Mouse (Mus musculus) urinary bladder, adult 2 months (tissue): ENCODE results near the gene Tubb2a. TPM values are rescaled to one million over a fixed set of nuclear protein-coding genes. Genes with fewer than 3 reads are reported as not detected.
A peak's percentile ranks its signal among the peaks of the same experiment; 100 is the strongest.

Experiments
- DNase-seq: peaks from one replicate; pipeline ENCODE4 v3.0.0; 2022; ENCODE audit warnings: low spot score
- polyA plus RNA-seq: library from polyadenylated mRNA; depleted of rRNA; stranded (reverse); fragments of >200 nt; gene quantifications from 2 replicates; pipeline ENCODE4 v1.2.3, GENCODE M21; 2012; rRNA removed

Tubb2a gene
- 140 and 213 TPM in 2 replicates for polyA plus RNA-seq

DNA sequence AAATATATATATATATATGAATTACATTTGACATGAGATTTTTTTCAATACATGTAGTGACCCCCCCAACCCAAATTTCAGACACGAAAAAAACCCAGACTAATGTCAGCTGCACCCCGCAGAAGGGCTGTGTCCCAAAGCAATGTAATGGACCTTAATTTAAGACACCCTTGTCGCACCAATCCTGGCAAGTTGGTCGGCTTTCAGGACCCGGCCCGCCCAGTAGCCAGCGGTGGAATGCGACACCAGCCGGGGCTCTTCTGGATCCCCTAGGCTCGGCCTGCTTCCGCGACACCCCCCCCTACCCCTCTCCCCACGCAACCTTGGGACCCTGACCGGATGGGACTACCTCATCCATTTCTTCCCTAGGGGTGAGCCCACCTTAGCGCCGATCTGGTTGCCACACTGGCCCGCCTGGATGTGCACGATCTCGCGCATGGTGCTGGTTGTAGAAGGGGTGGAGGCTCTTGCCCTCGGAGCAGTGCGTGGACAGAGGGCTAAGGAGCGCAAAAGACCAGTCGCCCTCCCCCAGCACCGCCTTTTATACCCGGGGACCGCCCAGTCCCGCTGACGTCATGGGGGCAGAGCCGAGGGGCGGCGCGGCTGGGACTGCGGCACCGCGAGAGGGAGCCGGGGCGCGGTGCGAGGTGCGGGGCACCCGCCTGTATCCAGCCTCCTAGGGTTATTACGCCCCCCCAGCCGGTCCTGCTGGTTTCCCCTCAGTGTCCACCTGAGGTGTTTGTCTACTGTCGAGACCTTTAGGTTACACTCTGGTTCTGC lies at the start of gene Tubb2a:
Gene Tubb2a, minus strand, starts transcription at position 516 of the 780 bp plus-strand sequence.
- DNase-seq, result peak; percentile 96

DNA sequence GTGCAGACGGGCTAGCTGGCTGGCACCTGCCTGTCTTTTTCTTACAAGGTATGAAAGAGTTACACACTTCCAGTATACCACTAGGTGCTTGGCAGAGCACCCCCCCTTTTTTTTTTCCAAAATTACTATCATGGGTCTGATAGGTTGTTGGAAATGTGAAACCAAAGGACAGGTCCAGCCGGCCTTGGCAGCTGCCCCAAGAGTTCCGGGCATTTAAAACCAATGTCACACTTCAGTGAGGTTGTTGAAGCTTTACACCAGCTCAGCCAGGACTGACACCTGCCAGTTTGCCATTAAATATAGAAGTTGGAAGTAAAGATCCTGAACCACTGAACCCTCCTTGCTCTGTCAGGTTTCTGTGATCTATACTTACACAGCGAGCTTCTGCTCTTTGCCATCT lies 47.9 kb upstream of the Tubb2a start:
- DNase-seq, result no peak

DNA sequence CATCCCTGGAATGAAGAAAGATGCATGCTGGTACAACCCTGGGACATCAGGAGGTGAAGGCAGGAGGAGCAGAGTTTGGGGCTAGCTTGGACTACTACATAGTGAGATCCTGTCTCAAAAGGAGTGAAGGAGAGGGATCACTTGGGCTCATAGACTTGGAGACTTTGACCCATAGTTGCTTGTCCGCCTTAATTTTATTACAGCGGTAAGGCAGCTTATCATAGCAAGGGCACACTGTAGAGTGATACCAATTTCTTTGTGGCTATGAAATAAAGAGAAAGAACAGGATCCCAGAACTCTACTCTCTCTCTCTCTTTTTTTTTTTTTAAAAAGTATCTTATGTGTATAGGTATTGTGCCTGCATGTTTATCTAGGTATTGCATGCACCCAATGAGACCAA lies 42.7 kb upstream of the Tubb2a start:
- DNase-seq, result no peak

DNA sequence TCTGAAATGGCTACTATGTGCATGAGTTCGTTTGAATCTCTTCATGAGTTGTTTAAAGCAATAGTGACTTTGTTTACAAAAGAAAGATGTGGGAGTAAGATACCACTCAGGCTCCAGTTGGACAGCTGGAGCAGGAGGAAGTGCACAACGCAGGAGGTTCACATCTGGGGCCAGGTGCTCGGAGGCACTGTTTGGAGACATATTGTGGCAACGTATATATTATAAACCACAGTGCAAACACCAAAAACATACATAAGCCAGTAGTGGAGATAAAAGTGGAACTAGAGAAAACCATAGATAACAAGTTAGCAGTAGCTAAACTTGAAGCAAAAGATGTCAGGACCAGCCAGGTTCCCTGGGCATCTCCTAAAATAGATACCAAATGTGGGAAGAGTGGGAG lies 41.6 kb upstream of the Tubb2a start:
- no peak for DNase-seq

DNA sequence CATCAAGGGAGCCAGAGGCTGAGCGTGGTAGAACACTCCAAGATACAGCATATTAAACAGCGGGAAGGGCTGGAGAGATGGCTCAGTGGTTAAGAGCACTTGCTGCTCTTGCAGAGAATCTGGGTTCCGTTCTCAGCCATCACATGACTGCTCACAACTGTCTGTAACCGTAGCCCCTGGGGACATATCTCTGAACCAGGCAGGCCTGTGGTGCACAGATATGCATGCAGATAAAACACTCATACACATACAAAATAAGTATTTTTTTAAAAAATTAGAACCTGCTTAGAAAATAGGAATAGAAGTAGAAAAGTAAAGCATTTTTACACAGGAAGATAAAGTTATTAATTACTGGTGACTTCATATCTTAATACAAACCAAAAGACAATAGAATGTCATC lies 41.0 kb upstream of the Tubb2a start:
- DNase-seq, result no peak

DNA sequence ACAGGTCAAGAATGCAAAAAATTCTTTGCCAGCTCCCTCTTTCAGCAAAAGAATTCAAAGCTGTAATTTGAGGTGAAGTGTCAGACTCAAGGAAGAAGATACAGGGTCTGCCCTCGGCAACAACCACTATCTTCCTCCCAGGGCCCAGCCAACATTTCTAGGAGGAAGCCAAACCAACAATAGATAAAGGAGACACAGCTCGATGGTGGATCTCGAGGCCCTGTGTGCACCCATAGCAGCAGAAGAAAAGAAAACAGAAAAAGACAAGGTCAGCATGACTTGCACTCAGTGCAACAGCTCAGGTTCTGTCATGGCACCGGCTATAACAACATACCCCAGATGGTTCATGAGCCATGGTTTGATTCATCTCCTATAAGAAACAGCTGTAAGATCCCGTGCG lies 38.7 kb upstream of the Tubb2a start:
- no peak for DNase-seq

DNA sequence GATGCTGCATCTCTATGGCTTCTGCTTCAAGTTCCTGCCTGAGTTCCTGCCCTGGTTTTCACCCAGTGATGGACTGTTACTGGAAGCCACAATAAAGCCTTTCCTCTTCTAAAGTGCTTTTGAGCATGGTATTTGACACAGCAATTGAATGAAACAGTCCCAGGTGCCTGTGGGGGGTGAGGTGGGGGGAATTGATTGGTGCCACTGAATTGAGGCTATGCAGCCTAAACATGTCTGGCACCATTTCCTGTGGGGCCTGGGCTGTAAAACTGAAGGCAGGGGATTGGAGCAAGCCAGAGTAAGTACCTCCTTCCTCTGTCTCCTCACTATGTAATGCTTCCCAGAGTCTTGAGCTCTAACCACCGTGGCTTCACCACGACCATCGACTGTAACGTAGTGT lies 36.8 kb upstream of the Tubb2a start:
- DNase-seq, result no peak

DNA sequence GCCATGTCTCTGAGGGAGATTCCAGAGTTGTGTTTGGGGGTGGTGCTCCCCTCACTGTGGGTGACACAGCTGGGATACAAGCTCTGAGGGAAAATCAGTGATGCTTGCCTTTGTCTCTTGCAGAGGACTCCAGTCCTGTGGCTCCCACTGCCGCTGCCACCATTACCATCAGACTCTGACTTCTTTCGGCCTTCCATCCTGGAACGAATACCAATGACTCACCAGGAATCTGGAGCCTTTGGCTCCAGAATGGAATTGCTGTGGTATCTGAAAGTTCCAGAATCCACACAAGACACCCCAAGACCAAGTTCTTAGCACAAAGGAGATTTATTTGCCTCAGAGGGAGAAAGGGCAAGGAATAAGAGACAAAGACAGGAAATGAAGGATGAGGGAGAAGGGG lies 35.3 kb upstream of the Tubb2a start:
- no peak for DNase-seq

DNA sequence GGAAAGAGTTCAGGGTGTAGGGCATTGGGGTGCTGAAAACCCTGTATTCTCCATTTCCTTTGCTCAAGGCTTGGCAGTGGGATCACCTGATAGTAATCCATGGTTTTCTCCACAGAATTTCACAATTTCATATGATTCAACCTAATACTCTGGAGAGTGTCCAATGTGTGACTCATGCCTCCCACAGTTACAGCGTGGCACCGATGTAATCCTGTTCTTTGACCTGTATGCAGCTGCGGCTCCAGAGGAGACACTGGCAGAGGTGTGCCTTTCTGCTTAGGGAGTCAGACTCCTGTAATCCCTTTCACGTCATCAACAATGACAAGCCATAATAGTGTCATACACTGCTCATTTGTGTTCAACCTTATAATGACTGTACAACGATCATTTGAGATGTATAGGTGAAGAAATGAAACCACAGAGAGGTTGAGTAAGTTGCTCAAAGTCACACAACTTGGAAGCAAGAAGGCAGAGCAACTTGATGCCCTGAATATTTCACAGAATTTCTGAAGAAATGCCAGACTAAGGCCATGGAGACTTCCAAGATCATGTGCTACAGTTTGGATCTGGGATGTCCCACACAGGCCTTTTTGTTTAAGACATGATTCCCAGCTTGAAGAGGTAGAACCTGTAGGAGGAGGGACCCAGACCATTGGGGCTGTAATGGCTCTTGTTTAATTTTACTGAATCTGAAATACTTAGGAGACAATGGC lies 34.7 kb upstream of the Tubb2a start:
- DNase-seq, result no peak

DNA sequence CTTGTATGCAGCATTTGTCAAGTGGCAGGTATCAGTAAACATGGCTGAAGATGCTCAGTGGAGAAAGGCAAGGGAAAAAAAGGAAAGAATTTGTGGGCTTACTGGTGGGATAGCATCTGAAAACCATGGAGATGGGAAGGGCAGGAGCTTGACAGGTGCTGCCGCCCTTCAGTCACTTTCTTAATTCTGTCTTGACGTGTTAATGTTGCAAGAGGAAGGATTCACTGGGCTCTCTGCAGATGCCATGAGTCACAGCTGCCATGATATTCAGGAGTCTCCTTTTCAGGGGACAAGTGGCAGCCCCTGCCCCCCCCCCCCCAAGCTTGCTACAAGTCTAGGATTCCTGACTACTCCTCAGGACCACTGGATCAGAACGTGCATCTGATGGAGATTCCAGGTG lies 34.1 kb upstream of the Tubb2a start:
- DNase-seq, result no peak

DNA sequence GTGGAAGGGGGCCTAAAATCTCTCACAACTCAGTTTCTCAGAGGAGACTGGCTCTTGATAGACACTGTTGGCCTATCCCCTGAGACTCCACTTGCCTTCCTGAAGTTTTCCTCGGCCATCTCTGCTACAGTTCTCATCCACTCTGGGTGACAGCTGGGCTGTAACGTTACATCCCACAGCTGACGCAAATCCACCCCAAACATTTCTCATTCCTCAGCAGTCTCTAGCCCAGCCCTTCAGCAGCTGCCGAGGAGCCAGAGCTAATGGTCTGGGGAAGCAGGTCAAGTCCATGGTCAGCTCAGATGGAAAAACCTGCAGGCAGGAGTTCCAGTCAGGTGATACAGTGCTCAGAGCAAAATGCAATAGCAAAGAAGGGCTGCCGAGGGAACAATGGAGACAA lies 33.2 kb upstream of the Tubb2a start:
- no peak for DNase-seq

DNA sequence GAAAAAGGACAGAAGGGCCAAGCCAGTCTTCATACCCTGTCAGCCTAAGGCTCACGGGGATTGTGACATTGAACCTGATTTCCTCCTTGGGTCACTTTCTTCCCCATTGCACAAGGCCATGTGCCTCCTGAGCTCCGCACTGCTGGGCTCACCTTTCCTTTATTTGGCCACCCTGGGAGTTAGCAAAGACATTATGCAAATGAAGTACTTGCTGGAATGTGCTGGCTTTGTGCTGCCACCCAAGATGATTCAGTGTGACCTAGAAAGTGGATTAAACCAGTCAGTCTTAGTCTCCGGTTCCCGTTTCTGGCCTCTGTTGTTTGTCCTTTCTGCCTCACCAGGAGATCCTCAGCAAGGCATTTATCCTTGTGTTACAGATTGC lies 31.9 kb upstream of the Tubb2a start:
- DNase-seq, result no peak

DNA sequence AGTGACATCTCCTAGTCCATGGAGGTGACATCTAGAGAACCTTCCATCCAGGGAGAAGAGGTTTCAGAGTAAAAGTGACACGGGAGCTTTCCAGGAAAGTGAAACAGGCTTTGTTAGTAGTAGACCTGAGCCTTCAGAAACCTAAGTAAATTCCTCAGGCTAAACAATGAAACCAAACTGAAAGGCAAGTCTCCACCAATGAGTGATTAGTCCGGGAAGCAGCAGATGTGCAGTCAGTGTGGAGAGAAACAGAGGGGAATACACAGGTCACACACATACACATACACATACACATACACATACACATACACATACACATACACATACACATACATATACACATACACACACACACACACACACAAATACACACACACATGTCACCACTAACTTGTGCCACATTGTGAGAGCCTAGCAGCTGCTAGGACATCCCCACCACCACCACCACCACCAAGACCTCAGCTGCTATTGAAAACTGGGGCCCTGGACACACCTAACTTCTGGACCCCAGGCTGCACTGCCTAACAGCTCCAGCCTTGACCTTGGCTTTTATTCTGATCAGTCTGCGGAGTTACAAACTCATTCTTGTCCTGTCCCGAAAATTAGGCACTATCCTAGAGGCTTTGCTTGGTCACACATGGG lies 31.3 kb upstream of the Tubb2a start:
- DNase-seq, result no peak

DNA sequence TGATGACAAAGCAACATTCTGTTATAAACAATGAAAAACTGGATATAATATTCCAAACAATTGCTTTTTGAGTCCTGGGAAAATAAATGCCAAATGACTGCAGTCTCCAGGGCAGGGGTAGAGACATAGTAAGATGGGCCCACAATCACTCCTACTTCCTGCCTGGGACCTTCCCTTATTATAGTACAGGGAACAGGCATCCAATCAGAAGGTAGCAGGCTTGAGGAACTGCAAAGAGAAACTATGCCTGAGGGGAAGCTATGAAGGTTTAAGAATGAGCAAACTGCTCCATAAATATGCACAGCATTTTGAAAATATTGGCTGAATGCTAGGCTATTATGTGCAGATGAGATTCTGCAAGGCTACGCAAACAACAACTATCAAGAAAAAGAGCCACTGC lies 29.2 kb upstream of the Tubb2a start:
- DNase-seq, result no peak

DNA sequence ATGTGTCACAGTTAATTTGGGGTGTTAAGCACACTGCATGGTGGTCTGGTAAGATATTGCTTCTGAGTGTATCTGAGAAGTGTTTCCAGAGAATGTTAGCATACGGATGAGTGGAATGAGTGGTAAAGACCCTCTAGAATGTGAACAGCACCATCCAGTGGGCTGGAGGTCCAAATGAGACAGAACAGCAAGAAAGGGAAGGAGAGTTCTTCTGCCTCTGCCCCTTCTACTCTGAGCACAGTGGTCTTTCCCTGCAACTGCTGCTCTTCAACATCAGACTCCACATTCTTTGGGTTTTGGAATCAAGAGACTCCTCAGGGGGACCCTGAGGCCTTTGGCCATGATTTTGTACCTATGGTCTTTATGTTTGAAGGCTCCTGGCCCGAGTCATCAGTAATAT lies 28.4 kb upstream of the Tubb2a start:
- DNase-seq, result no peak

DNA sequence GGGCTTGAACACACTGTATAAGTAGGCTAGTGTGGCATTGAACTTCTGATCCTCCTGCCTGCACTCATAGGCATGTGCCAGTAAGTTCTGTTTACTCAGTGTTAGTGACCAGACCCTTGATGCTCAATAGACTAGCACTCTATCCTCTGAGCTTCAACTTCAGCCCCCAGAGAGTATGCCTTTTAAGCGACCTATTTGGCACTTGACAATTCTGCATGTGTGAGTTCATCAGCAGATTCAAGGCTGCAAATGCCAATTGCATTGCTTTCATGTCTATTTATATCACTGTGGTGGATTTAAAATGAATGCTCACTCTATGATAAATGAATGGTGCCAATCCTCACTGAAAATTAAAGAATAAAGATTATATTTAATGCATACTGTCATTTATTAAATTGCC lies 27.6 kb upstream of the Tubb2a start:
- DNase-seq, result no peak

DNA sequence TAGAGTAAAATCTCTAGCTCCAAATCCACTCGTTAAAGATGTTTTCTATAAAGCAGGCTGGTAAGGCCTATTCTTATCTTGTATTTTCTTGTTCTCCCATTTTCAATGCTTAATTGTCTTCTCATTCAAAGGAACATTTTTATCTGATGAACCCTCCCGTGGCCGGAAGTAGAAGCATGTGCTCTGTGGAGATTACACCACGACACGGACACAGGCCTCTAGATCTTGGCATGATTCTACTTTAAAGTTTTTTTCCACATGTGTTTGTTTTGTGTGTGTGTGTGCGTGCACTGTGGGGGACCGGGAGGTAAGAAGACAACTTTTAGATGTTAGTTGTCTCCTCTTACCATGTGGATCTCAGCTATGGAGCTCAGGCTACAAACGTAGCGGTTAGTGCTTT lies 24.1 kb upstream of the Tubb2a start:
- no peak for DNase-seq

DNA sequence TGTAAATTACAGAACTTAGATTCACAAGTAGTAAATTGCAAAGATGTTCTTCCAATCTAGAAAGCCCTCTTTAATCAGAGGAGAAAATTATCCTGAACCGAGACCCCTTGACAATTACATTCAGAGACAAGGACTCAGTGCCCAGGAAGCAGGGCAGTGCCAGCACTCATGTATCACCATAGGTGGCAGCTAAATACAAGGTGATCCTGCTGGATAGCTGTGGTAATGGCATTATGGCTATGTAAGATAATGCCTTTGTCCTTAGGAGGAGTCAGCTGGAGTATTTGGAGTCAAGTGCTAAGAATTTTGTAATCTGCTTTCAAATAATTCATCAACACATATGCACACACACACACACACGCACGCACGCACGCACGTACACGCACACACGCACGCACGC lies 23.4 kb upstream of the Tubb2a start:
- DNase-seq, result no peak

DNA sequence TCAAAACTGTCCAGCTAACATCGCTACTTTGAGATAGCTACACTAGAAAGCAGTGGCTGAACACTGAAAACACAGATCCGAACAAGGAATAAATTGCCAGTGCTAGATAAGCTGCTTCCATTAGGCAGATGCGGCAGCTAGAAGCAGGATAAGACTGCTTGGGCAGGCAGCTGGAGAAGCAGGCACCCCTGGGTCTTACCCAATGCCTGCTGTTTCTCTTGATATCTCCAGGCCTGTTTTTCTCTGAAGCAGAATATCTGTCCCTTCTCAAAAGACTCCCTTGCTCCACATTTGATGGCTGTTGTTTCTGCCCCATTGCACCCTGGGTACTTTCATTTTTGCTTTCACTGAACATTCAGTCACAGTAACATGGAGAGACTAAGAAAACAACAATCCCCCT lies 22.9 kb upstream of the Tubb2a start:
- DNase-seq, result no peak

DNA sequence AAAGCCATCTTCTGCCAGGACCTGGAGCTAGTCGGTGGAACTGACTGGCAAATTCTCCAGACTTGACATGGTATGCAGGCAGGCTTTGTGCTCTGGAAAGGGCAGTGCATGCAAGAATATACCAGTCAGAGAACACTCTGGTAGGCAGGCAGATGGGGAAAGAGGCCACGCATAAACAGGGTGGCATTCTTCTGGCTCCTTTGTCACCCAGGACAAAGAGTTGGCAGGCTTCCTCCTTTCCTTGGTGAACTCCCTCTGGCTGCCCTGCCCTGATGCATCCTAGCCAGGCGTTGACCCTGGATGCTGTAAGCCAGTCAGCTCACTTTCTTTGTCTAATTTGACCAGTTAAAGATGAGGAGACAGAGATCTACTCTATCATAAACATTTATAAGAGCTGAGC lies 19.3 kb upstream of the Tubb2a start:
- no peak for DNase-seq

DNA sequence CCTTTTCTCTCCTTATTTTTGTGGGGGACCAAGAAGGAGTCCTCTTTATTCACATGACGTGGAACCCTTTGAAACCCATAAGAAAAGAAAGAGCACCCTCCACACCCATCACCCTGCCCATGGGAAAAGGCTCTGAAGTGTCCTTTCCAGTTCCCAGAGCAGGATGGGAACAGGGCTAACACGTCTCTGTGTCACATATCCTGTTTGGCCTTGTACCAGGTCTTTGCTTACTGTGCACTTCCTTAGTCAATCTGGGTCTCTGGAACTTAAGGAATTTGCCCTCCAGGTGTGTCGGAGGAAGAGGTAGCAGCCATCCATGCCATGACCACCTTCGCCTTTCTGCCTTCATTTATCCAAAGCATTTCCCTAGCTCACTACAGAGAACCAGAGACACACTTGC lies 18.6 kb upstream of the Tubb2a start:
- DNase-seq, result no peak

DNA sequence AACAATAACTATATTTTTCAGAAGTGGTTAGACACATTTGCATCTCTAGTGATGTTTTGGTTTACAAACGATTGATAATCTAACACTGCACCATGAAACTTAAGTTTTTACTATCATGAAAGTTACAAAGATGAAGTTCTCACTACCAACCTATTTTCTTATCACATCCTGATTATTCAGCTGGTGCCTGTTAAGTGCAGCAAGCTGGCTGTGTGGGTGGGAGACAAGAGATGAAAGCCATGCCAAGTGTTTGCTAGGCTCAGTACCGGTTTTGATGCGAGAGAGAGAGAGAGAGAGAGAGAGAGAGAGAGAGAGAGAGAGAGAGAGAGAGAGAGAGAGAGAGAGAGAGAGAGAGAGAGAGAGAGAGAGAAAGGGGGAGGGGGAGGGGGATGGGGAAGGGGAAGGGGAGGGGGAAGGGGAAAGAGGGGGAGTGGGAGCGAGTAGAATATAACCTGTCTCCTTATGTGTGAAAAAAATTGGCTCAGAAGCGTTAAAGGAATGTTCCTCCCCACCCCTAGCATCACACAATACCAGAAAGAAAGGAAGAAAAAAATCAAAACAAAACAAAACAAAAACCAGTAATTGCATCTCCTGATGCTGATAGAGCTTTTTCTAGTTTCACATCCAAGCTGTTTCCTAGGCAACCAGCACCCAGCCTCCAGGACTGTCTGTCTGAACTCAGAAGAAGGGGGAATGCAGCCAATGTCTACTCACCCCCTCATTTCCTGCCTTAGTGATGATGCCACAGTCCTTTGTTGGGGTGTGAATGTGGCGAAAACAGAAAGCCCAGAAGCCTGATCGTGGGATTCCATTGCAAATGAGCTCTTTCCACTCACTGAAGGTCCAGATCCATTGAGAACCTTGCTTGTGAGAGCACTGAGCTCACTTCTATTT lies 18.0 kb upstream of the Tubb2a start:
- no peak for DNase-seq
